Mouse (Mus musculus) thymus, postnatal 14 days (tissue): ENCODE results near the gene Fpr3.
A peak's percentile ranks its signal among the peaks of the same experiment; 100 is the strongest.
"Not testable (repeated sequence)": the region's sequence is repeated elsewhere in the genome, so short reads cannot be mapped to it uniquely, and the experiment has no call there.

ENCODE experiments used
- DNase-seq: peaks from one replicate; pipeline ENCODE4 v3.0.0; 2021

Gene Fpr3

DNA sequence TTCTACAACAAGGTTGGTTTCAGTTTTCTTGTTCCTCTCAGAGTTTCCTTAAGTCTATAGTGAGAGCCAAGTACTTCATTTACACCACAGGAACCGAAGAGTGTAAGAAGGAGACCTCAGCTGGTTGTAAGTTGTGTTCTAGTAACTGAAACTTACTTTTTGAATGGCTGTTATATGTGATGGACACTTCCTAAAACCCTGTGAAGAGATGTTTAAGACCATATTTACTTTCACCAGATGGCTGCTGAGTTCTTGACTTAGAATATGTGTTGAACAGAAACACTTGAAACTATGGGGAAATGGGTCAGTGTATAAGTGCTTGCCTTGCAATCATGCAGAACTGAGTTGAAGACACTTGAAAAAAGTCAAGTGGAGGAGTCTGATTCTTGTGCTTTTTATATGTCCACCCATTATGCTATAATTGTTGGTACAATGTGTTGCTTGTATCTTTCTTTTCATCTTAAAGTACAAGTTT is at the start of gene Fpr3, which contains the start of gene Fpr2:
Fpr3 (plus strand) TSS at position 79 of the 475 bp plus-strand sequence.
Fpr2 (plus strand) TSS at position 51 of the 475 bp plus-strand sequence.
- no peak for DNase-seq

DNA sequence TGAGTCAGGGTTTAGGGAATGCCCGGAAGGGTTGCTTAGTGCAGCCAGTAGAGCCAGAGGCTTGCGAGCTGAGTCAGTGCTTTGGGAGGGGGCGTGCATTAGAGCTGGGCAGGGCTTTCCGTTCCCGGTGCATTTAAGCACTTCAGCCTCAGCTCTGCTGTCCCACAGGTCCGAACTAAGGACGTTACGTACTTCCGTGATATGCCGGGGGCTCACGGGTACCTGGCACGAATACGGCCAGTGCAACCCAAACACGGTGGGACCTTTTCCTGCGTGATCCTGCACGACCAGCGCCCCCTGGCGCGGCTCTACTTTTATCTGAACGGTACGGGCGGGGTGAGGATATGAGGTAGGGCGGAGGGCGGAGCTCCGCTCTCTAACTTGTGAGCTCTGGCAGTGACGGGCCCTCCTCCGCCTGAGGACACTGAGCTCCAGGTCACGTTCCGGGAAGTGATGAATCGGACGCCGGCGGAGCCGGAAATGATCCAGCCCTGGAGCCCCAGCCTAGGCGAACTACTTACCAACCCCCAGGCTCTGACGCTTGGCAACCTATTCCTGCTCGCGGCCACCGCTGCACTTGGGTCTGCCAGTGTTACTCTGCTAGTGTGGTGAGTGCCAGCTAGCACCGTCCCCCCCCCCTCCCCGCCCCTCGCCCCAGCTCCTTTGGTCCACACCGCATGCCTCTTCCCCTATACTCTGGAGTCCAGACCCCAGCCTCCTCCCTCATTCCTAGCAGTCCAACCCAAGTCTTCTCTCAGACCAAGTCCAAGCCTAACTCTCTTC is 49.5 kb upstream of the Fpr3 start:
- peak; percentile 96 for DNase-seq

DNA sequence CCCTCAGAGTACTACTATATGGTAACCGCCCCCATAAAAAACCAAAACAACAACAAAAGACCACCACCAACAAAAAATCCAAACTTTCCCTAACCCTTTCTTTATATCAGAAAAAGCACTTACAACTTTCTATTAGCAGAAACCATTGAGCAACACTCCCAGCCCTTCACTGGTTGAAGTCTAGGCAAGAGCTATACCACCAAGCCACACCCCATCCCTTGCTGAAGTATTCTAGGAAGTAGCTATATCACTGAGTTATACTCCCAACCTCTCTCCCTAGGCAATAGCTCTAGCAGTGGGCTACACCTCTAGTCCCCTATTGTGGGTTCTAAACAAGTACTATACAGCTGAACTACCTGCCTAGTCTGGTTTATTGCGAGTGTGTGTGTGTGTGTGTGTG is 48.4 kb upstream of the Fpr3 start:
- DNase-seq = no peak

DNA sequence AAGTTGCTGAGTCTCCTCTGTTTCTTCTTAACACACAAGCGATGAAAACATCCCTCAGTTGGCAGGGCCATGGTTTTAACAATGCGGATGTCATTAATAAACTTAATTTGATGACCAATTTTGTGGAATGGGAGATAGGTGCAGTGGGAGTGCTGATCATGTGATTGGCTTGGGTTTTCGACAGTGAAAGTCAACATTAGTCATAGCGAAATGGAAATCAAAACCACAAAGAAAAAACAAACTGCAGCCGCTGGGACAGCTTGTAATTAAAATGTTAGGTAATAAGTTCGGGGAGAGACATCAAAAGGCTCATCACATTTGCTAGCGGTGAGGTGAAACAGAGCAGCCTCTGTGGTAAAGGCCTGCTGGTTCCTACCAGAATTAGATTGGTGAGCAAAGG is 46.9 kb upstream of the Fpr3 start:
- no peak for DNase-seq

DNA sequence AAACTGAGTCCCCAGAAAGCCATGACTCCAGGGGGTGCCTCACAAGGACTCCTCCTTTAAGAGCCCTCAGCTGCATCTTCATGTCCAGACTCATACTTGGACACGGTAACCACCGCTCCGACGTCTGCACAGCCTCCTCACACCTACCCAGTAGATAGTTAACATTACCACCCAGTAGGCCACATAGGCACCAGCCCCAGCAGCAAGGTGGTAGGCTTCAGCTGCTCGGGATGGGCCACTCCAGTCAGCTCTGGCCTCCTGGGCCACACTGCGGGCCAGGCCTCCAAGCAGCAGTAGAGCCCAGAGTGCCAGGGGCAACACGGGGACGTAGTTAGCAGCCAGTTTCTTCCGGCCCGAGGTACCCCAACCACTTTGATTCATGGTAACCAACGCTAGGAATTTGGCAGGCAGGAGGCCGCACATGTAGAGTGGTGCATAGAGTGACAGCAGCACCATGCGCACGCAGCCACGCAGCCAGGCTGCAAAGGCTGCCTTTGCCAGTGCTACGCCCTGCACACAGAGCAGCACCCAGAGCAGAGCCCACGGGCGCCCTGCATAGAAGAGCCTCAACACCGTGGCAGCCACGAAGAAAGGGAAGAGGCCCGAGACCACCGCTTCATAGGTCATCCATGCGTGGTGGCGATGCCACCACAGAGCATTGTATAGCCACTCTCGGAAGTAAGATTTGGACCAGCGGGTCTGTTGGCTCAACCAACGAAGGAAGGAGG is 44.0 kb upstream of the Fpr3 start:
- no peak for DNase-seq

DNA sequence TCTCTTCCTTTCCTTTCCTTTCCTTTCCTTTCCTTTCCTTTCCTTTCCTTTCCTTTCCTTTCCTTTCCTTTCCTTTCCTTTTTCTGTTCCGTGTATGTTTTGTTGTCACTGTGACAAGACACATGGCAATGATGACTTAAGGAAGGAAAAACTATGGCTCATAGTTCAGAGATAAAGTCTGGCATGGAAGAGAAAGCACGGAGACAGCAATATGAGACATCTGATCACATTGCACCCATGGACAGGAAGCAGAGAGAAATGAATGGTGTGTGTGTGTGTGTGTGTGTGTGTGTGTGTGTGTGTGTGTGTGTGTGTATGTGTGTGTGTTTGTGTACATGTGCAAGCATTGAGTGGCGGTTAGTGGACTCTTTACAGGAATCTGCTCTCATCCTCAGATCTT is 43.0 kb upstream of the Fpr3 start:
- DNase-seq = not testable (repeated sequence)

DNA sequence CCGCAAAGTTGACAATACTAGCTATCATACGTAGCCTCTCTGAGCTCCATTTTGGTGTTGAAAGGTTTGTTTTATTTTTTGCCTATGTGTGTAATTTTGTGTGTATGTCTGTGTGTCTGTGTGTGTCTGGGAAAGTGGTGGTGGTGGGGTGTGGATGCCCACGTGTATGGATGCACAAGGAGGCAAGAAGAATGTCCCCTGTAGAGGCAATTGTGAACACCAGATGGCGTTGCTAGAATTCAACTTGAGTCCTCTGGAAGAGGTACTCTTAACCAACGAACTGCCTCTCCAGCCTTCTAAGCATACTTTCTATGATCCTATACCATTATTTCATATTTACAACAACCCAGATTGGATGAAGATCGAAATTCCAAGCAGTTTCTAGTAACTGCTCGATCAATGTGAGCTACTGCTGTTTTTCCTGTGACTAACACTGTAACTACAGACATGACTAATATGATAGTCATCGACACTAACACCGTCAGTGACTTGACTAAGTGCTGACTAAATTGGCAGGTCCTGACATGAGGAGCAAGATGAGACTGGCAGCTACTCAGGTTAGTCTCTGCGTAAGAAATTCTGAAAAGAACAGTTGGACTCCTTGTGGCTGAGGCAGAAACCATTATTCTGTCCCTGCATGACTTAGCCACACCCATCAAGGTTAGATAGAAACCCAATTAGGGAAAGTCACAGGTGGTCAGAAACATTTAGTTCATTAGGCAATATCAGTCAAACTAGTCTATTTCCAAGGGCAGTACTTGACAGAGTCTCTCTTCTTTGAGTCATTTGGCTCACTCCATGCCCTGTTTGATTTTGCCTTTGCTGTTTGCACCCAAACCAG is 42.2 kb upstream of the Fpr3 start:
- DNase-seq = no peak

DNA sequence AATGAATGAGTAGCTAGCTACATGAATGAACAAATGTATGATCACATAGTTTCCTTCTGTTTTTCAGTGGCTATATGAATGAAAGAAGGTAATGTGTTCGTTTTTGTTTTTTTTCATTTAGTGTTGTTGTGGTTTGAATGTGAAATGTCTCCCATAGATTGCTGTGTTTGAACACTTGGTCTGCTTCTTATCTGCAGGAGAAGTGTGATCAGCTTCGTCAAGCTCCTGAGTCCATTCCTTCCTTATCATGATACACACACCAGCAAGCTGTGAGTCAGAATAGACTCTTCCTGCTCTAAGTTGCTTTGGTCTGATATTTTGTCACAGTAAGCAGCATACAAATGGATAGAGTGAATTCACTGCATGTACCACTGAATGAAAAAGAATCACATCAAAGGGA is 38.7 kb upstream of the Fpr3 start:
- DNase-seq = no peak

DNA sequence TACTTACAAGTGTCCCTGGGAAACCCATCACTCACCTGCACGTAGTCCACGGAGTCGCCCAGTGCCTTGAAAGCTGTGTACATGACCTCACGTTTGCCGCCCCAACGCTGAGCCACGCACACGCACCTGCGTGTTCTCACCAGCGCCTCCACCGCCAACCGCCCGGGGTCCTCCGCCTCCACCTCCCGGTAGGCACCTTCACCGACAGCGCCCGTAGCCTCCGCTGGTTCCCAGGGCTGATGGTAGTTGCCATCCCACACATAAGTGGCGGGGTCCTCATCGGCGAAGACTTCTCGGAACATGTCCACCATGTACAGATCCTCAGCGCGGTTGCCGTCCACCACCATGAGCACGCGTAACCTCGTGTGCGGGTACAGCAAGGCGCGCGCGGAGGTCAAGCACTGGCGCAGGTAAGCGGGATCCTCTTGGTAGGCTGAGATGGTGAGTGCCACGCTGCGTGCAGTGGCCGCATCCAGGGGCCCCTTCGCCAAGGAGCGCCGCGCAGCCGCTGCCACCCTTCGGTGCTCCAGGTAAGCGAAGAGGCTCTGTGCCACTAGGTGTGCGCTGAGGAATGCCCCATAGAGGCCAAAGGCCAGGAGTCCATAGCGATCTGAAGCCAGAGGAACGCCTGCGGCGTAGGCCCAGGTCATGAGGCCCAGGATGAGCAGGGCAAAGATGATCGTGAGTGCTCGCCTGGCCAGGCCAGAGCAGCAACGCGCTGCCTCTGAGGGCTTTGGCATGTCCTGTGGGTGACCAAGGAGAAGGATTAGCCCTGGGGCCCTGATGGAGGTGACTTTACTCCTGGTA is 37.5 kb upstream of the Fpr3 start:
- no peak for DNase-seq

DNA sequence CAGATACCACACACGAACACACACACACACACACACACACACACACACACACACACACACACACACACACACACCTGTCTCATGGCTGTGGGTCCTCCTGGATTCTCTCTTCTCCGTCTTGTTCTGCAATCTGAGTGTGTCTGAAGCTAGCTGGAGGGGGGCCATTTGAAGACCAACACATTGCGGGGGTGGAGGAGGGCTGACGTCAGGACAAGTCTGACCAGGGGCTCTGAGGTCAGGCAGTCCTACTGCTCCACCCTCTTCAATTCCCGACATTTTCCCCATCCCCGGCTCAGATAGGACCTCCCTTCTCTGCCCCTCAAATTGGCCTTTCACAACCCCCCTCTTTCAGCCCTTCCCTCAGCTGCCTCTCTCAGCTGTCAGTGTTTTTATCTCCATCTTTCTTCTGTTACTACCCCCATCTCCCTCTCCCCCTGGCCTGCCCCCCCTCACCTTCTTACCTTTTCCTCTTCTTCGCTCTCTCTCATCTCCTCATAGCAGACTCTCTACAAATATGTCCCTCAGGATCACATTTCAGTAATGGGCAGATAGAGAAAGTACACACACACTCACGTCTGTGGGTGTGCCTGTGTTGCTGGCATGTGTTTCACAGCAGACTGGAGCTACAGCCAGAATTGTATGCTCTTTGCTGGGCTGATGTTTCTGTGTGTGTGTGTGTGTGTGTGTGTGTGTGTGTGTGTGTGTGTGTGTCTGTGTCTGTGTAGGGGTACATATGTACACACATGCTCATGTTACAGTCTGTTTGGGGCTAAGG is 32.4 kb upstream of the Fpr3 start, which contains the start of gene Has1:
Has1 (minus strand) TSS at position 142 of the 775 bp plus-strand sequence.
- DNase-seq = no peak

DNA sequence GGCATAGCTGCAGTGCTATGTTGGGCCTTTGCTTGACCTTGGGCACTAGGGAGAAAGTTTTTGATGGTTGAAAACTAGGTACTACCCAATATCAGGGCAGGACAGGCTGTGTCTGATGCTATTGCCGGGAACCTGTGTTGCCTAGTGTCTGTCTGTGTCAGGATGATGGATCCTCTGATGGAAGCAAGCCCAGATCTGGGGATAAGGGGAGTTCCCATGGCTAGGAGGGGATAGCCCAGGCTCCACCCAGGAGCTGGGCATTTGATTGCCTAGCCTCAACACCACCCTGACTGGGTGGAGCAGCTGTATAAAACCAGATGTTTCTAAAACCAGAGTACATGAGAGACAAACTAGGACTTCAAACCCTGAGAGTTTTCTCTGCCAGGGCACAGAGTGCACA is 31.0 kb upstream of the Fpr3 start:
- DNase-seq = no peak

DNA sequence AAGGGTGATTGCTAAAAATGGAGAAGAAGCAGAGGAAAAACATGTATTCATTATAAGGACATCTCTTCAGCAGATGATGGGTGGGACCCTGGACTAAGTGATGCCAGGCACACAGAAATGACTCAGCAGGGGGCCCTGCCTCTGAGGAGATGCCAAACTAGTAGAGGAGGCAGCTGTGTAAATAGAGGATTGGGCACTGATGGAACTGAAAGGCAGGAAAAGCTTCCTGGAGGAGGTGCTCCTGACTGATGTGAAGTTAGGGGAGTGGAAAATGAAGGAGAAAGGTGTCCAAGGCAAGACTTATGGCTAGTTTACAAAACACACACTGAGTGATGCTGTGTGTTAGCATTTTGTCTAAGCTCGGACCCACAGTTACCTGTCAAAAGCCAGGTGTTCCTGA is 30.2 kb upstream of the Fpr3 start:
- DNase-seq = no peak

DNA sequence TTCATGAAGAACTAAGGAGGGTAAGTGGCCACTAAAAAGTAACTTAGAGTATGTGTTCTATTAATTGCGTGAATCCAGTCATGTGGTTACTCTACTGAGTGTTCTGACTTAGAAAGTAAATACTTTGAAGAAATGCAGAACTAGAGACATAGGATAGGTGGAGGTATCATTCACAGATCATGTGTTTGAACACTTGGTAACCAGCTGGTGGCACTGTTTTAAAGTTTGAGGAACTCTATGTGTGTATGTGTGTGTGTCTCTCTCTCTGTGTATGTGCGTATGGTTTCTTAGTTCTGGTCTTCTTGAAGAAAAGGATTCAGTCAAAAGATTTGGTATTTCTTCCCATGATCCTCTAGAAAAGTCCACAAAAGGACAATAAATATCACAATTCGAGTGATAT is 27.5 kb upstream of the Fpr3 start:
- no peak for DNase-seq

DNA sequence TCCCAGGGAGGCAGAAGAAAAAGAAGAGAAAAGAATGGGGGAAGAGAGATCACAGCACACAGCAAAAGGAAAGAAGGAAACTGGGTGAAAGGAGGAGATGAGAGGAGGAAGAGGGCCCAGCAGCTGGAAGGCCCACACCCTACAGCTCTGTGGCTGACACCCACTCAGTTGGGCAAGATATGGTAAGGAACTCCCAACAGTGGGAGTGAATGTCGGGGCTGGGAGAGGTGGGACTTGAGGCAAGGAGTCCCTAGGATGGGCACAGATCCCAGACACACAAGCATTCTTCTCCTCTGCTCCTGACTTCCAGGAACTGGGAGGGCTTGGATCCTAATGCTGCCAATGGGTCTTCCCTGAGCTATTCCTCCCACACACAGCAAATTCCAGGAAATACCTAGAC is 25.3 kb upstream of the Fpr3 start:
- no peak for DNase-seq

DNA sequence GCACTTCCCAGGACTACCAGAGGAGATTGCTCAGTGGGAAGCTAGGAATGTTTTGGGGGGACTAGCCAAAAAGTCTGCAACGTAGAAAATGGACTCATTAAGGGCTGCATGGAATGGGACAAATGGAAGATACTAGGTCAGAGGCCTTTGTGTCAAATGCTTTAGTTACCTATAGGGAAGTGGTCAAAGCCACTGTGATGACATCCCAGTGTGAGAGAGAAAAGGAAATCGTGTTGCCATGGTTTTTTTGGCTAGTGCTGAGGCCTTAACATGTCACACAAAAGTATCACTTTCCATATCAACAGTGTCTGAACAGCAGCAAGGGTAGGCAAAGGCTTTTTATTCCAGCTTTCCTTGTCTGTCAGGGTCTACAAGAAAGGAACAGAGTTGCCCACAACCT is 22.5 kb upstream of the Fpr3 start:
- no peak for DNase-seq

DNA sequence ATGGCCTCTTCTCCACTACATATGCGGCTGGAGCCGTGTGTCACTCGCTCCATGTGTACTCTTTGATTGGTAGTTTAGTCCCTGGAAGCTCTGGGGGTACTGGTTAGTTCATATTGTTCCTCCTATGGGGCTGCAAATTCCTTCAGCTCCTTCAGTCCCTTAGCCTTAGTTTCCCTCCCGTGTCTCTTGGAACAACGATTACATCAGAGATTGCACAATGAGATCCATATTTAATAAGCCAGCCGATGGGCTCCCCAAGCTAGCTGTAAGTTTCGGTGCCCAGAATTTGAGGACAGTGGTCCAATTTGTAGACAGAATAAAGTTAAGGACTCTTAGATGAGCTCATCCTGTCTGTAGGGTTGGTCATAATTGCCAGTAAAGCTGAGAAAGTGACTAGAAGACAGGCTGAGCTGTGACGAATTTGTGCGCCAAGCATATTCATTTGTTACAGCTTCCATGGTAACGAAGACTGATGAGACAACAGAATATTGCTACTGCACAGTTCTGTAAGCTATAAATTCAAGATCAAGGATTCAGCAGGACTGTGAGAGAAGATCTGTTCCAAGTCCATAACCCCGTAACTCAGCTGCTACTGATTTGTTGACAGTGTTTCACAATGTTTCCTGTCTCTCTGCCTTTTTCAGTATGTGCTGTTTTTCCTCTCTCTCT is 20.7 kb upstream of the Fpr3 start:
- DNase-seq = no peak

DNA sequence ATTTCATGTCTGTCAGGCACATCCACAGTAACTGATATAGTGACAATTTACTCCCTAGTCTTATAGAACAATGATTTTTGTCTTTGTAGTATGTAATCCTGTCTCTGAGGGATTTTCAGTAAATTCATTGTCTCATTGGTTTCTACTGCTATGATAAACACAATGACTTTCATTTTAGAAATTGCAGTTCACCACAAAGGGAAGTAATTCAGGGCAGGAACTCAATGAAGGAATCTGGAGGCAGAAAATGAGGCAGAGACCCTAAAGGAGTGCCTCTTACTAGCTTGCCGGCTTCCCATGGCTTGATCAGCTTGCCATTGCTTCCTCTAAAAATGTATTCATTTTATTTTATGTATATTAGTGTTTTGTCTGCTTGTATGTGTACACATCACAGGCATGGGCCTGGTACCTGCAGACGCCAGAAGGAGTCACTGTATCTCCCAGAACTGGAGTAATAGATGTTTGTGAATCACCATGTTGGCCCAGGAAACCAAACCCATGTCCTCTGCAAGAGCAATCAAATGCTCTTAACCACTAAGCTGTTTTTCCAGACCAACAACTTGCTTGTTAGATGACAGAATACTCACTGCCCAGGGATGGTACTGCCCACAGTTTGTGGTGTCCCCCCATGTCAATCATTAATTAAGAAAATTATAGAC is 16.6 kb upstream of the Fpr3 start:
- no peak for DNase-seq

DNA sequence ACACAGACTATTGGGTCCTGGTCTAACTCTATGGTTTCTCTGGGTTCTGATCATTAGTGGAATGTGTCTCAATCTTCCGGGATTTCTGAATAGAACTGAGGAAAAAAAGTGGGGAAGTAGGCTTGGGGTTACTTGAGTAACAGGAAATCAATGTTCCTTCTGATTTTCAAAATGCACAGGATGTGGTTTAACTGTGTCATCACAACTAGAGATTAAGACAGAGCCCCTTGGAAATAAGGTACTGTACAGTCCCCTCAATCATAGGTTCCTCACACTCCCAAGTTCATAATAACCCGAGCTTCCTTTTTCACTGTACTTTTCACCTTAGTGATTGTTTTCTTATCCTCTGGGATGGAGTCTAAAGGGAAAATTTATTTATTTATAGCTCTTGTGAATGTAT is 16.0 kb upstream of the Fpr3 start:
- DNase-seq = no peak

DNA sequence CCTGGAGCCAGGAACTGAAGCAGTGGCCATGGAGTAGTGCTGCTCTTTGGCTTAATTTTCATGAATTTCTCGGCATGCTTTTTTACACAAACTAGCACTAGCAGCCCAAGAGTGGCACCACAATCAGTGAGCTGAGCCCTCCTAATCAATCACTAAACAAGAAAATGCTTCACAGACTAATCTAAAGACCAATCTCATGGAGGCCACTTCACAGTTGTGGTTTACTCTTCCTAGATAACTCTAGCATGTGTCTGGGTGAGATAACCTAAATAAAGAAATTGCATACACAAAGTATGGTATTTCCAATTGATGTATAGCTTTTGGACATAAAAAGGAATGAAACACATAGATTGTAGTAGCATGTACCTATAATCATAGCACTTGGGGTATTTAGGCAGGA is 8.3 kb upstream of the Fpr3 start:
- DNase-seq = no peak

DNA sequence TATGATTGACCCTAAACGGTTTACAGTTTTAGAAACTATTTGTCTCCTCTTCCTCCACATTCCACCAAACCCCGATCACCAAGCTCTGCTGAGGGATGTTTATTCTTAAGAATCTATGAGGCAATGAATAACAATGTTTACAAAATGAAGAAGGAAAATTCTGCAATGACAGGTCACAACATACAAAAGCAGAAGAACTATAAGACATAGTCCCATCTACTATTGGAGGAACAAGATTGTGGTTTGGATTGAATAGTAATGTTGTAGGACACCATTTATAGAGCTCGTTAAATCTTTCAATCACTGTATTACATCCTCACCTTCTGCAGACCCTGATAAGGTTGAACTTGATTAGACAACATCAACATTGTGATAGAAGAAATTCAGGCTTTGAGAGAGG is 5.0 kb upstream of the Fpr3 start:
- no peak for DNase-seq

DNA sequence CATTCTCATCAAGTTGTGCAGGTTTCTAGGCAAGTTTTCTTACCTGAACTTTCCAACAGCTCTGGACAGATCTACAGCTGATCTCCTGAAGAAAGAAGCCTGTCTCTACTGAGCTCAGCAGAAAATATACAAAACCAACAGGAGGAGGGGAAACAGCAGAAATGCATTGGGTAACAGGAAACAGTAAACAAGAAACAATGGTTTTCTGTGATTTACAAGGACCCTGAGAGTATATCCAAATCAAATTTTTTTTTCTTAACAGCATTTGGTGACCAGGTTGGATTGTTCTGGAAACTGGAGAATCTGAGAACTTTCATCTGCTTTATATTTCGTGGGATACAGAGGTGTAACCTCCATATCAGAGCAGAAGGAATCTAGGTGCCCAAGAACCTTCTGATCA is 3.8 kb upstream of the Fpr3 start, which contains the start of gene Fpr1:
Fpr1 (minus strand) TSS at position 101 of the 400 bp plus-strand sequence.
- no peak for DNase-seq
